Mouse (Mus musculus) CD4-positive helper T cell, adult 2 months (primary cell): ENCODE data around the gene Ano8.

Source experiments
- DNase-seq: peaks from one replicate; pipeline ENCODE4 v3.0.0-alpha.2; 2012; ENCODE audit warnings: low read depth, missing footprints, low spot score

The Ano8 gene

GRCm38 (mm10) chr8:71485142-71486135, at the start of gene Ano8:
Gene Ano8 (minus strand): TSS chr8:71485963.
- peak; percentile 88 for DNase-seq

DNA sequence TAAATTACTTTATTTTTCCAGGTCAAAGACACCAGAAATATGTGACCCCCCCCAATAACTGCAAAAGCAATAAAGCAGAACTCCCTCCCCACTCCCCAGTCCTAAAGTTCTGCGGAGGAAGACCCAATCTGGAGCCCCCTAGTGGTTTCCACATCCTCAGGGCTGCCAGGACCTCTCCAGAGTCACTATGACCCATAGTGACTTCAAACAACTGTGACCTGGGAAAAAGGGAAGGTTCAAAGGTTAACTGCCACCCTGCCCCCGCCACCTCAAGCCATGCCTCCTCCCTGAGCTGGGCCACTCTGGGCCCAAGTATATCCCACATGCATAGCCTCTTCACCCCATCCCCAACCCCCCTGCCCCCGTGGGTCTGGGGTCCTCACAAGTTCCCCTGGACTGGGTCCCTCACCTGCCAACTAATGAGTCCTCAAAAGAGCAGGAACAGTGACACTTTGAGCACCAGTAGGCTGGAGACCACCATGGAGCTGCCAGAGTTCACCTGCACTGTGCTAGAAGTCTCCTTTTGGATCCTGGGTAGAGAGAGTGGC, 48.6 kb upstream of the Ano8 start:
- no peak for DNase-seq

DNA sequence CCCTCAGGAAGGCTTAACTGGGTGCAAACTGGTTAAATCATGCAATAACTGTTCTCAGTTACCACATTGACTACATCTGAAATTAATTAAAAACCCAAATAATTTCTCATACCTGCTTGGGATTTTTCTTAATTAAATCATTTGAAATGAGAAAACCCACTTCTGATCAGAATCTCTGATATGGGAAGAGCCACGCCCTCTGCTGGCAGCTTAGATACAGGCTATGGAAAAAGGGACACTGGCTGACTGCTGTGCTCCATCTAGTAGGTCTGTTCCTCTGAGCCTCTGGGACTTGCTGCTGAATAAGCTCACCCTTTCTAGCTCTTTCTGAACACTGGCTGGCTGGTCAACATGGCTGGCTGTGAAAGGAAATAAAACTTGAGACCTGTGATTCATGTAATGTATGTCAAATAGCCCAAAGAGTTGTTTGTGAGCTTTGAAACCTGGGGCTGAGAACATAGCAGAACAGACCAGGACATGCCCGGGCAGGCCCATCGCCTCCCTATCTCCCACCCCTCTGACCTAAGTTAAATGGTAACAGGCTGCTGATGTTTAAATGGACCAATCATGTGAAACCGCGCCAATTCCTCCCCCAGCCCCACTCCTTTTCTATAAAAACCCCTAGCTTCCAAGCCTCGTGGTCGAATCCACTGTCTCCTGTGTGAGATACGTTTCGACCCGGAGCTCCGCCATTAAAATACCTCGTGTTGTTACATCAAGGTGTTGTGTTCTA, 45.1 kb upstream of the Ano8 start:
- peak; percentile 44 for DNase-seq

DNA sequence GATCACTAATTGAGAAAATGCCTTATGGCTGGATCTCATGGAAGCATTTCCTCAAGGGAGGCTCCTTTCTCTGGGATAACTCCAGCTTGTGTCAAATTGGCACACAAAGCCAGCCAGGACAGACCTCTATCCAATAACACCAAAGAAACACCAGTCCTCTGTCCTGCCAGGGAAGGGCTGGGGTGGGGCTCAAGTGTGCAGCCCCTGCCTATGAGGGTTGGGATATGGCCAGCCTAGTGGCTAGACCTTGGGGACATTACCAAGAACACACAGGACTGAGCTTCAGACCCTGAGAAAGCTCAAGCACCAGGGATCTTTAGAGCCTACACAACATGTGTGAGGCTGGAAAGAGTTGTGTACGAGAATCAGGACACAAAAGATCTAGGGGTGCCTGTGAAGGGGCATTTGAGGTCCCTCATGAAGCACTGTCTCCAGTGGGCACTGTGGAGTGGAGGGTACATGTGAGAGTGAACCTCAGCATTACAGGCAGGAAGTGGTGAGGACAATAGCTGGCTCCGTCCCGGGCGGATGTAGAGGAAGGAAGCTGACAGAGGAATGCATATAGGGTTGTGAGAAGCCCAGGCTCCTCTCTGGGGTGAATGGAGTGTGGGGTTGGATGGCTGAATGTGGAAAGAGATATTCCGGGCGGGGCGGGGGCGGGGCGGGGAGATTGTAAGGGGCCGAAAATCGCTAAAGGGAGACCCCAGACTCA, 42.8 kb upstream of the Ano8 start:
- DNase-seq: peak; percentile 62

DNA sequence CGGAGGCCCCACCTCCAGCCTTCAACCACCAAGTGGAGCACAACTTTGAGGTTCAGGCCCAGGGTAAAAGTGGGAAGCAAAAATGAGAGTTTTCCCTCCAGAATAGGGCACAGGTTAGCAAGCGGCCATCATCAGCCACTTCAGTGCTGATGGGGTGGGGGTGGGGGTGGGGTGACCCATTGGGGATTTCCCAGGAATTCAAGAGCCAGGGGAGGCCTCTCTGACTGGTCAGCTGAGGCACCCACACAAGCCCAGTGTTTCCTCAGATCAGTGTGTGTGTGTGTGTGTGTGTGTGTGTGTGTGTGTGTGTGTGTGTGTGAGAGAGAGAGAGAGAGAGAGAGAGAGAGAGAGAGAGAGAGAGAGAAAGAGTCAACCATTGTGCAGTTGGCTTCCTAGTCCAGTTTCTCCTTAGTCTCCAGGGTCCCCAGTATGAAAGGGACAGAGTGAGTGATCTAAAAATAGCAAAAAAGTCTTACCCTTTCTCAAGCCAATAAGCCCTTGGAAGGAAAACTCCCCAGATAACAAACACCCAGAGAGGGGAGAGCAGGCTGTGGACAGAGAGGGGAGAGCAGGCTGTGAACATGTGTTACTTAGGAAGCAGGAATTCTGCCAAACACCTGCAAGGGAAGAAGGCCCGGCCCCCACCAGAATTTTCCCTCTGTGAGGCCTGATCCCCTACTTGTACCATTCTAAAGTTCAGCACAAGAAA, 41.6 kb upstream of the Ano8 start:
- no peak for DNase-seq

DNA sequence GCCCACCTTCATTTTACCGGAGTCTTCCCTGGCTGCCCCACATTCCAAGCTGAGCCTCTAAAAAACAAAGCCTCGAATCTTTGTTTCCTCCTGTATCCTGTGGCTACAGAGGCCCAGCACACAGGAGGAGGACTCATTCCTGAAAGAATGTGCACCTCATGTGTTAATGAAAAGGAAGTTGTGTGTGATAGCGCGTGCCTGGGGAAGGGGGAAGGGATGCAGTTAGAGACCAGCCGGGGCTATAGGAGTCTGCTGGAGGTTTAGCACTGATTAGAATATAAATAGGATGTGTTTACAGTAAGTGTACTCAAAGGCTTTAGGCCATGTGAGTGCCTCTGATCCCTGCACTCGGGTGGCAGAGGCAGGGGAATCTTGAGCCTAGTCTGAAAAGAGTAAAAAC, 40.5 kb upstream of the Ano8 start:
- no peak for DNase-seq

- no peak for DNase-seq
Observed at GRCm38 (mm10) chr8:71525226-71526050, 39.7 kb upstream of the Ano8 start, which contains the start of gene Ccdc194. Gene Ccdc194 (minus strand): TSS chr8:71525711.

GRCm38 (mm10) chr8:71521634-71522033, 35.9 kb upstream of the Ano8 start:
- peak; percentile 91 for DNase-seq

DNA sequence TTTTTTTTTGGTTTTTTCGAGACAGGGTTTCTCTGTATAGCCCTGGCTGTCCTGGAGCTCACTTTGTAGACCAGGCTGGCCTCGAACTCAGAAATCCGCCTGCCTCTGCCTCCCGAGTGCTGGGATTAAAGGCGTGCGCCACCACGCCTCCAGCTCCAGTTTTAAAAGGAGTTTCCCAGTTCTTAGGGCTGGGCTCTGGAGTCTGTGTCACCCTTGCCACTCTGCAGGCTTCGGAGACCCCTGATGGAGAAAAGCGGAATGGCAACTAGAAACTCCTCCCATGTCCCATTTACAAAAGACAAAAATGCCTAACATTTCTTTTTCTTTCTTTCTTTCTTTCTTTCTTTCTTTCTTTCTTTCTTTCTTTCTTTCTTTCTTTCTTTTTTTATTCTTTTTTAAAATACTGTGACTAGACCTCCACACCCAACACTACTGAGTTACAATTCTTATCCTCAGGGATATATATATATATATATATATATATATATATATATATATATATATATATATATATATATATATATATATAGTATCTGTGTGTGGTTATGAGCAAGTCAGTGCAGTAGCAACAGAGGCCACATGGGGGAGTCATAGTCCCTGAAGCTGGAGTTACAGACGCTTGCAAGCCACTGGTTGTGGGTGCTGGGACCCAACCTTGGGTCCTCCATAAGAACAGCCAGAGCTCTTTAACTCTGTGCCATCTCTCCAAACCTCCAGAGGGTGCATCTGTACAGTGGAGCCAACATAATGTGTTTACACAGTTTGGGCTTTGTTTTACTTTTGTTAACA, 33.5 kb upstream of the Ano8 start:
- DNase-seq: peak; percentile 73

DNA sequence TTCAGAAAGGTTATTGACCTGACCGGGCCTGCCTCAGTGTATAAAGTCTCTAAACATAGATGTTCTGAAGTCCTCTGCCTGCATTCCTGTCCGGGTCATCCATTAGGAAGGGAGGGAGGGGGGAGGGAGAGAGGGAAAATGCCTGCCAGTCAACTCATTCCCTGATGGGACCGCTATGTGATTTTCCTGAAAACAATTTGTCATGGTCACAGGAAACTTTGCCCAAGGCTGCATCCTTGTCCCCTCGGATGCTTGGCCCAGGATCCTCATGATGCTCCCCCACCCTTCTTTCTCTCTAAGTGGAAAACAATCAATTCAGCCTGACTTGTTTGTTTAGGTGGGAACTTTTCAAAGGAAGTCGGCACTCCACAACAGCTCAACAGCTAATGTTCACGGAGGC, 31.0 kb upstream of the Ano8 start:
- no peak for DNase-seq

GRCm38 (mm10) chr8:71515043-71515442, 29.3 kb upstream of the Ano8 start:
- DNase-seq: no peak

- no peak for DNase-seq
Observed at GRCm38 (mm10) chr8:71513018-71513754, 27.4 kb upstream of the Ano8 start.

- no peak for DNase-seq
Observed at GRCm38 (mm10) chr8:71511644-71512043, 25.9 kb upstream of the Ano8 start, which contains the start of gene Plvap. Gene Plvap (minus strand): TSS chr8:71511752.

DNA sequence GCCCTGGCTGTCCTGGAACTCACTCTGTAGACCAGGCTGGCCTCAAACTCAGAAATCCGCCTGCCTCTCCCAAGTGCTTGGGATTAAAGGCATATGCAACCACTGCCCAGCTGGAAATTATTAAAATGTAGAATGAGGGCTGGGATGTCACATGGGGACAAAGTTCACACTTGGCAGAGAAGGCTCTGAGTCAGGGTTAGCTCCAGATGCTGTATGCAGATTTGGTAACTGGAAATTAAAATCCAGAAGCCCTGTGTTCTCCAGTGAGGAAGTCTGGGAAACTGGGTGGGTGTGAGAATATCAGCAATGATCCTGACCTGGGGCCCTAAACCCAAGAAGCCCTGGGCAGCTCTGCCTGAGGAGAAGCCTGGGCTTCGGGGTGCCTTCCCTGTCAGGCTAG, 23.6 kb upstream of the Ano8 start:
- DNase-seq: no peak

- peak; percentile 39 for DNase-seq
Observed at GRCm38 (mm10) chr8:71507589-71508104, 21.9 kb upstream of the Ano8 start.

GRCm38 (mm10) chr8:71505979-71506378, 20.2 kb upstream of the Ano8 start:
- no peak for DNase-seq

GRCm38 (mm10) chr8:71505326-71505725, 19.6 kb upstream of the Ano8 start:
- DNase-seq: no peak

- DNase-seq: no peak
Observed at GRCm38 (mm10) chr8:71504349-71504748, 18.6 kb upstream of the Ano8 start.
